Mouse (Mus musculus): ENCODE measurements around the gene Ppm1a.

Ppm1a gene

DNA sequence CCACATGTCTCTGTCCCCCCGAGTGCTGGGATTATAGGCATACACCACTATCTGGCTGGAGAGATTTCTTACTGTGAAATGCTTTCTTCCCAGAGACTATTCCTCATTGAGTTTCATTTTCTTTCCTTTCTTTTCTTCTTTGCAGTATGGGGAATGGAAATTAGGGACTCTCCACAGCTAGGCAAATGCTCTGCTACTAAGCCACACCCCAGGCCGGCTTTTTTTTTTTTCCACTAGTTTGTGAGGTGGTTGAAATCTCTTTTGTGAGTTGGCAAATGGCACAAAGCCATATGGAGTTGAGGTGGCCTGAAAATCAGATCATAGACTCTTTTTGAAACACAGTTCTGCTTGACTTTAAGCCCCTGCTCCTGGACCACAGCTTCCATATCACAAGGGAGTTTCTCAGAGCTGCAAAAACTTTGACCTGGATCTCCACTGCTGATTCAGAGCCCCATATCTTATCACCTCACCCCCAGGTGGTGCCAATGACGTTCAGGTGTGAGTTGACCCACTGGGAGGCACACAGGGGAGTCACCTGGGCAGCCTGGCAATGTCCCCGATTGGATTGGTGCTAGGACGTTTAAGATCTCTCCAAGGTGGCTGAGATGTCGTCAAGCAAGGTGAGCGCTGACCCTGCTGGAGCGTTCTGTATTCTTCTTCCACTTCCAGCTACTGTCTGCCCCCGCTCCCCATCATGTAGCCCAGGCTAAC is 71.7 kb downstream of the Ppm1a start:
- DNase-seq: no peak

DNA sequence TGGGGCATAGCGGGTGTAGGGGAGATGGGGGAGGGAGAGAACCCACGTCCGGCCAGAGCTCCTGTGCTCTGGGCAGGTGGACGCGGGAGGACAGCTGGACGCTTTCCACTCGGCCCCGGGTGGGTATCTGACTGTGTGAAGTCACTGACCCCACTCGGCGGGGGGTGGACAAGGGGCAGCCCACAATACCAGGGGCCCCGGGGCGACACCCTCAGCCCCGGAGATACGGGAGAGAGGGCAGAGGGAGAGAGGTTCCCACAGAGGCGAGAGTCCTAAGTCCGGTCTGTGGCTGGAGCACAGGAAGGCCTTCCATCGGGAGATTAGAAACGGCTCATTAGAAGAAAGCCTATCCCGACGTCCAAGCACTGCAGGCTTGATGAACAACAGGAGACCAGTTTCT is 72.5 kb downstream of the Ppm1a start:
- DNase-seq: no peak

DNA sequence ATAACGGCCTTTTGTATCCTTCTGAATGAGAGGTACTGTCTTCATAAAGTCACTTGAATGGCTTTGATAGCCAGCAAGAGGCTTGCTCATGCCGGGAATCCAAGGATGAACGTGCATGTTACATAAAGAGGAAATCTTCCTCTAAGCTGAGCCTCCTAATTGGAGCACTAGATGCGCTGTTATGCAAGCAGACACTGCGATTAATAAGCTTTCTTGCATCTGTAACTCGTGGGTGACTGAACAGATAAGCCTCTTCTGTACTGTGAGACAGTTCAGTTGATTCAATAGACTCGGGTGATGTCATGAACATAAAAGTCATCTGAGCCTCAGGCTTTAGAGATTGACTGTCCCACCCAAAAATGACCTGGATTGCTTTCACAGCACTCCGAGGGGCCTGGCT is 73.1 kb downstream of the Ppm1a start:
- no peak for DNase-seq

DNA sequence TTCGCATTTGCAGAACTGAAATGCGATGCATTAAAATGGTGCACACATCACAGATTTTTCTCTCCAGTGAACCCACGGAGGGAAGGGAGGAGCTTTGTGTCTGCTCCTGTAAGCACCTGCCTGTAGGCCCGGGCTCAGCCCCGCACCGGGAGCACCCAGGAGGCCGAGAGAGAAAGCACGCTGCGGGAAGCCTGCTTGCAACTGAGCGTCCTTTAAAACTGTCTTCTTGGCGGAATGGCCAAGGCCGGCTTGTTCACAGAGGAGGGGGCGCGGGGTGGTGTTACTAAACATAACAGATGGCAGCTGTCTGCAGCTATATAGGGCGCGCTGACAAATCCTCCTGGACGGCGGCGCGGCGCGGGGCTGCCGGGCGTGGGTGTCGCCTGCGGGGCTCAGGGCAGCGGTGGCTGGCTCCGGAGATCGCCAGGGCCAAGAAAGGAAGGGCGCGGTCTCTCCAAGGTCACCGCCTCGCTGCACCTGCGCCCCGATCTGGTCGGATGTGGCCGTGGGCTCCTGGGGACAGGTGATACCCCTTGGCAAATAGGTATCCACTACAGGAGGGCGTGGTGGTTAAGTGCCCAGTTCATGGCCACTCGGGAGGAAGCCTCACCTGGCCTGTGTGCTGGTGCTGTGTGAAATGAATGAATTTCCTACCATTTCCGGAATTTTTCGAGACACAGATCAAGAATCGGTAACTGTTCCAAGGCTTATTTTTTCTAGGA is 74.6 kb downstream of the Ppm1a start:
- DNase-seq: no peak

DNA sequence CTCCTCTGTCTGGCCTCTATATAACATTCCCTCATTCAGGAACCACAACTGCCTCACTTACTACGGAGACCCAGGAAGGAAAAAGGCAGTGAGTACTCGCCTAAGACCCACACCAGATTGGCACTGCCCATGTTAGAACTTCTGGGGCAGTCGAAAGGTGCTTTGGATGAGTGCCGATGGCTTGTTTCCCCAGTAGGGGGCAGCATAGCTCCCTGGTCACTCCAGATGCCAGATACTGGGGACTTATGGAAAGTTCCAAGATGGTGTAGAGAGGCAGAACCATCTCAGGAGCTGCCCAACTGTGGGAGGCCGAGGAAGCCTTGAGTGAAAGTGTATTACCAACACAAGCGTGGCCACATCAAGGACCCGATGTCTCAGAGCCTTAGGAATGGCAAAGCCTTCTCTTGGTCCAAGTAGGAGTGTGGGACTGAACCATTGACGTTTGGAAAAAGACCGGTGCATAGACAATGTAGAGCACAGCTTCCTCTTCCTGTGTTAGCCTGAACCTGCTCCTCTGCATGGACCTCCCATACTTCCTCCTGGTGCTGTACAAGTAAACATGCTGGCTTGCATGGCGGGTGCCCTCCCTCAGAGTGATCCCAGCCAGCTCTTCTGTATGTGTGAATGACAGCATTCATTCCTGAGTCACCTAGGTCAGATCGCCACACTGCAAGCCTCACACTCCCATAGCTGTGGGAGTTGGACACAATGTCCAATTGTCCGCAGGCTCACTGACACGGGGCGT is 77.7 kb downstream of the Ppm1a start:
- peak in 1 of 2 experiments; percentile 16 for DNase-seq

DNA sequence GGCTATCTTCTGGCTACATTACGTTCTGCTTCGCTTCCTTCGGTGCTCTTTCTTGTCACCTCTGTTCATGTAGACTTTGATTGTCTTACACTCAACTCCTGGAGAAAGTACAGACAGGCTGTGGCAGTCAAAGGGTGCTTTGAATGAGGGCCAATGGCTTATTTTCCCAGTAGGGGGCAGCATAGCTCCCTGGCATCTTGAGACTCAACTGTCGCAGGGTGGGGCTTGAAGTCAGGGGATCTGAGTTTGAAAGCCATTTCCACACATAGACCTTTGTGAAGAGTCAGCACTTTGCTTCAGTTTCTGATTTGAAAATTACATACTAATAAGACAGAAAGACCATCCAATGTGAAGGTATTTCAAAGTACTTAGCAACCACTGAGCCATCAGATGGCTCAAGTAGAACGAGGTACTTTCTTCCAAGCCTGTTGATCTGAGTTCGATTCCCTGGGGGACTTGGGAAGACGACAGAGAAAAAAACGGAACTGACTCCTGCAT is 78.3 kb downstream of the Ppm1a start:
- no peak for DNase-seq

DNA sequence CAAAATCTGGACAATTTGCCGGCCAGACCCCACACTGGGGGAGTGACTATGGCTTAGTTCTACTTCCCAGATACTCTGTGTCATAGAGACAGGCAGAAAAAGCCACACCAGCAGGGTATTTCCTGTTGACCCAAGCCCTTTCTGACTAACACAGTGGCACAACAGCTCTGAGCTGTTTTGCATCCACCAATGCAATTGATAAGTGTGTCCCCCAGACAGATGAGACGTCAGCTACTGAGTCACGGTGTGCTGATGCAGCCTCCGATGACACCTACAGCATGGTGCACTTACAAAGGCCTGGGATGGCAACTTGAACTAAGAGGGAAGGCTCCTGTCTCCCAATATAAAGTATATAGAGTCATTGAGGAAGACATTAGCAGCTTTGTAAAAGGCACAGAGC is 80.0 kb downstream of the Ppm1a start:
- no peak for DNase-seq

DNA sequence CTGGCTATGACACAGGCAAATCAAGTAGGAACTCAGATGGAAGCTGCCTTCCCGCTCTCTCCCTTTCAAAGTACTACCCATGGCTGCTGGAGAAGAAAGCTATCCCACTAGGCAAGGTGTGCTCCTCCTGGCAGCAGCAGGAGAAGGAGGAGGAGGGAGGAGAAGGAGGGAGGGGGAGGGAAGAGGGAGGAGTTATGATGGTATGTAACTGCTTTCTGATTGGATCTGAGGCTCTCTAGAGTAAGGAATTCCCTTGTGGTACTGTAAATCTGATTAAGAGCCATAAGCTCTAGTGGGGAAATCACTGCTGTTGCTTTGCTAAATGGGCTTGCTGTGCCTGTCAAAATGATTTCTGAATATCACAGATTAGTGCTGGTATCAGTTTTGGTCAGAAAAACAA is 84.2 kb downstream of the Ppm1a start:
- DNase-seq: no peak

DNA sequence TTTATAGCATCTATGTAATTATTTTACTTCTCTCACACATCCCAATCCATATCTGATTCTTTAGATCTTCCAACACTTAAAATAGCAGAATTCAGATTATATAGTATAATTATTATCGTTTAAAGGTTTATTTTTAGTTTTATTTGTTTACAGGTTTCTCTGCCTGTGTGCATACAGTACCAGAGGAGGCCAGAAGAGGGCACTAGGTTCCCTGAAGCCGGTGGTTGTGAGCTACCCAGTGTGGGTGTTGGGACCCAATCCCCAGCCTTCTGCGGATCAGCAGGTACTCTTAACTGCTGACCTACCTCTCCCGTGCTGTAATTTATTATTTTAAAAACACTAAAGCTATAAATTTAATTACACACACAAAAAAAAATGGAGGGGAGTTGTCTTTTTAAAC is 85.9 kb downstream of the Ppm1a start:
- no peak for DNase-seq

DNA sequence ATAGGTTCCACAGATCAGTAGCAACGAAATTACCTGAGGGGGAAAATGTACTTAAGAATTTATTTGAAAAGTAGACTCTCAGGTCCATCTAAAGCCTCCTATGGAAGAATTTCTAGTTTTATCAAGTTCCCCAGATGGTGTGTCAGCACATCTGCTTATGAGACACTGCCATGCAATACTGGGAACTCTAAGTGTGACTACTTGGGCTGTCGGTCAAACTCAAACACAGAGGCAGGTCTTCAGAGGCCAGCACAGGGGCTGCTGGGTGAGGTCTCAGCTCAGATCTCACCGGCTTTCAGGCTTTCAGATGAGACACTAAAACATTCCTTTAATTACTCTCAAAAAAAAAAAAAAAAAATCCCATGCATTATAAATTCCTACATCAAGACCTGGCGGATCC is 86.3 kb downstream of the Ppm1a start:
- DNase-seq: no peak

DNA sequence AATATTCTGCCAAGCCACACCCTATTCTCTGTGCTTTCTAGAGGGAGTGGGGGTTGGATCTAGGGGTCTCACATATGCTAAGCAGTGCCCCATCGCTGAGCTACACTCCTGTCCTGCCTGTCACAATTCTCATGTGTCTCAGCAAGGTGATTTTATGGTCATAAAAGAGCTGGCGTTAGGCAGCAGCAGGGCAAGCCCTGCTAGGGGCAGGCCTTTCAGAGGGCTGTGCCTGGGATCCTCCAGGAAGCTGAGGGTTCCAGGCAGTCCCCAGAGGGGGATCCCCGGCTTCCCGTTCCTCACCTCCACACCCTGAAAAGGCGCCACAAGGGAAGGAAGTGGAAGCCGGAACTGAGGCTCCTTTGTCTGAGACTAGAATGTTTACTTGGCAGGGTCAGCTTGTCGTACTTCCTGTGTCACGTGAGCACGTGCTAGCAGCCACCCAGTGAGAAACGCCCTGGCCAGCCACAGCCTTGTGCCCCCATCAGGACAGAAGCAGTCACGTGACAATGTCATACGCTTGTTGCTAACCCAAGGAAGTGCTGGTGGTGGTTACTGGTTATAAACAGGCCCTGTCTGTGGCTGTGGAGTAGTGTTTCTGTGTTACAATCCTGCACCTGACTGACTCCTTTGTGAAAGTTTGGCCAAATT is 86.8 kb downstream of the Ppm1a start:
- DNase-seq: peak; percentile 83 to 89

DNA sequence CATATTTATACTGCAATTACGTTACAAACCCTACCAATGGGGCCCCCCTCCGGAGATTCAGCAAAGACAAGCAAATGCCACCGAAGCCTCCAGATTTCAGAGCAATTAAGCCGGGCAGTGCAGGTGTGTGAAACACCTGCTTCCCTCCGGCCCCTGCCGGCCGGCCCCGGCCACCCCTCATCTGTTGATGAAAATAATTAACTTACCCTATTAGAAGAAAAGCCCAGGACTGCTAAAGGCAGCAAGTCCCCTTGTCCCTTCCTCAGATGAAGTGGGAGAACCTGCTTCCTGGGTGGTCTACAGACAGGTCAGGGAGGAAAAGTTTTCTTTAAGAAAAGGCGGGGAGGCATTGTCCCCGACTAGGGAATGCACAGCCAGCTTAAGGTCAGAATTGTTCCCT is 88.7 kb downstream of the Ppm1a start:
- DNase-seq: no peak

DNA sequence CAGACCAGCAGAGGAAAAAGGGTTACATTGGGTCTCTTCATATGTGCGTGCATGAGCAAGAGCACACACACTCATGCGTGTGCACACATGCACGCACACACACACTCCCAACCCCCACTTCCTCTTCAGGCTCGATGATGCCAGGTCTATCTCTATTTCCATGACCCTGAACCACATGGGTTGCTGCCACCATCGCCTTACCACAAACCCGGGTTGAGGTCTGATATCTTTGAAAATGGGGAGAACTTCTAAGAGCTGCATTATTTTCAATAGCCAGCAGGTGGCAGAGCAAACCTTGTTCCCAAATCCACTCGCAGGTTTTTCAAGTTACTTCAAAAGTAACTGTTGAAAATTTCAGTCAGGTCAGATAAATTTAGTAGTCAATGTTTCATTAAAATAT is 90.5 kb downstream of the Ppm1a start:
- DNase-seq: peak in 1 of 2 experiments; percentile 15

All from lung, adult 18-20 months (tissue).